Mouse (Mus musculus) kidney, adult 2 months (tissue): ENCODE data around the gene Slc51a.

Experiments
- CTCF ChIP-seq: fragments of 200-500 bp; conservative IDR thresholded peaks from 2 replicates; pipeline ENCODE4 v1.5.1; 2011; ENCODE audit warnings: low read depth, mild to moderate bottlenecking, control low read depth, low read length, moderate library complexity, mixed read lengths; ENCODE audit not compliant: insufficient read depth, insufficient read length
- POLR2A ChIP-seq: fragments of 200-500 bp; IDR thresholded peaks from one replicate; pipeline ENCODE4 v1.6.1; 2011; ENCODE audit warnings: low read depth, low read length, control low read depth

- TF ChIP-seq CTCF, result no peak
- TF ChIP-seq POLR2A, result no peak
These were observed 36.0 kb upstream of the Slc51a start for GRCm38 (mm10) chr16:32523462-32524243.
